Mouse (Mus musculus): Measurements from ENCODE around the gene Stpg4. TPM values are rescaled to one million over a fixed set of nuclear protein-coding genes. Genes with fewer than 3 reads are reported as not detected.

Stpg4 gene
- polyA plus RNA-seq, 3 experiments from 2014 or later, result 0.43 TPM; not detected in 2

DNA sequence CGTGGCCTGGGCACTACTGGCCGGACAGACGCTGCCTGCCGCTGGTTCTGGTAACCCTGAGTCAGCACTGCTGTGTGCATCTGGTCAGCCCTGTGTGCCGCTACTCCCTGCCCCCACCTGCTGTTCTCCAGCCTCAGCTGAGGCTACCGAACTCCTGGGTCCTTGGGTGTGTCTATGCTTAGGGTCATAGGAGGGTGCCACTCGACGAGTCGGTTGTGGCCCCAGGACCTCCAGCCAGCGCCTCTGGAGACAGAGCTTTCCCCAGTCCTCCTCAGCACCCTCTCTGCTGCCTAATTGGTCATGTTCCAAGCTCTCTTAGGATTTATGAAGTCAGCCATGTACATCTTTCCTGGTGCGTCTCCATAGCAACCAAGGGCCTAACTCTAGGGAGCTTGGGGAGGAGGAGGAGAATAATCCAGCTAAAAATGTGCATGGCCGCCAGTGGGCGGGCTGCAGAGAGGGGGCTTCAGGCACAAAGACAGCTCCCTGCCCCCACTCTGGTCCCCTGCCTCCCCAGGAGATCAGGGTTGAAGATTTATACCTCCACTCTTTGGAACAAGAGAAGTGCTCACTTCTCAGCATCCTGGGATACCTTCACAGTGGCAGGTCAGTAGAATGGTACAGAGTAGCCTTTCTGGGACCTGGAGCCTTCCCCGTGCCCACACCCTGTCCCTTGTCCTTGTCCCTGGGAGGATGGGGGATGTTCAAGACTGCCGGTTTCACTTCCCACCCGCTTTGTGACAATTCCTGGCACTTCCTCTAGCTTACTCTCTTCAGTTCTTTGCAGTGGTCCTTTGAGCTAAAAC, 49.0 kb downstream of the Stpg4 start:
- ATAC-seq, result no peak

DNA sequence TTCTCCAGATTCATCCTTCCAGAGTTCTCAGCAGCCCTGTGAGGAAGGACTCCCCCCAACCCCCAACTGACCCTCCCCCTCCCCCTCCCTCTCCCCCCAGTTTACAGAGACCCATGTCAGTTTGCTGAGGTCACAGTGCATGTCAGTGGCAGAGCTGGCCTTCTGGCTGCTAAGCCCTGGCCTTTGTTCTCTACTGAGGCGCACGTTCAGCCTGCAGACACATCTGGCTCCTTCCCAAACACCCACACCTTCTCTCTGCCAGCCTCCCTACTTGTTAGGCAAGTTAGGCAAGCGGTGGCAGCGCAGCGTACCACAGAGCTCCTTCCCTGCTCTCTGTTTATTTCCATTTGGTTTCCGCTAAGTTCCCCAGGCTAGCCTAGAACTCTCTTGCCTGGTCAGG, 50.0 kb downstream of the Stpg4 start:
- peak; percentile 19 for ATAC-seq

DNA sequence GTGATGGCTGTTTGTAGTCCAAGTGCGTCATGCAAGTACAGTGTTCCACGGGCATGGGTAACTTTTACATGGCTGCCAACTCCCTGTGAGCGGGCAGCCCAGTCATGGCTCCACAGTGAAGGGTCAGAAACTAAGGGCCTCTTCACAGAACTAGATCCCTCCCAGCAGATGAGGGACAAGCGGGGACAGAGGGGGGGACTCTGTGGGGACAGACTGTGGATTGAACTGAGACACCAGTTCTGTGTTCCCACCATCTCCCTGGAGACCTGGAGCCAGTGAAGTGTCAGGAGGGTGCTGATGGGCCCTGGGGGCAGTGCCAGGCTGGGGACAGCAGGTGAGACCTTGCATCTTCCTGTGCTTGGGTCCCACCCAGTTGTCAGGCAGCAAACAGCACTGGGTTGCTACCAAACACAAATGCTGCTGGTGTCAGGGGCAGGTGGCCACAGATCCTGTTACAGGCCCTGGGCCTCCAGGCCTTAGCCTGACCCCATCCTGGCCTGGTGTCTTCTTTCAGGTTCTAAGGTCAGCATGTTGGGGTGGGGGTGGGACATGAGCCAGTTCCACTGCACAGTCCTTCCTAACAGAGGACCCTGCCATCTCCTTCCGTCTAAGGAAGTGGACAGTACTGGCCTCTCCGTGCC, 50.6 kb downstream of the Stpg4 start:
- ATAC-seq, result no peak

DNA sequence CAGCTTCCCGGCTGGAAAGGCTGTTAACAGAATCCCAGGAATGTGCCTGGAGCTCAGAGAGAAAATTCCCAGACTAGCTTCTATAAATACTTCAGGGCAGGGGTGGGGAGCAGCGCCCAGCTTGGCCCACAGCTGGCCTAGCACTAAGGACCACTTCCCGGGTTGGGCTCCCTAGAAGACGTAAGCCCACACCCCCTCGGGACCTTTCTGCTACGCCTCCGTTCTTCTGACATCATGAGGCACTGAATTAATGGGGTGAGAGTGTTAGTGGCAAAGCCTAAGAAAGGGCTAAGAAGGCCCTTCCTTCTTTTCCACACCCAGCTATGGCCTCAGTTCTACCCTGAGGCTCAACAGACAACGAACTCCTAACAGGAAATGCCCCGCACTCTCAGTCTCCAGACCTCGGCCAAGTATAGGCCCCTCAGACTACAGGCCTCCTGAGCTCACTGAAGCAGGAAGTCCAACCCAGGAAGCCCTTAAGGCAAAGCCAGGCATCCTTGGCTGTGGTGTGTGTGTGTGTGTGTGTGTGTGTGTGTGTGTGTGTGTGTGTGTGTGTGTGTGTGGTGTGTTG, 51.5 kb downstream of the Stpg4 start:
- peak; percentile 36 for ATAC-seq

DNA sequence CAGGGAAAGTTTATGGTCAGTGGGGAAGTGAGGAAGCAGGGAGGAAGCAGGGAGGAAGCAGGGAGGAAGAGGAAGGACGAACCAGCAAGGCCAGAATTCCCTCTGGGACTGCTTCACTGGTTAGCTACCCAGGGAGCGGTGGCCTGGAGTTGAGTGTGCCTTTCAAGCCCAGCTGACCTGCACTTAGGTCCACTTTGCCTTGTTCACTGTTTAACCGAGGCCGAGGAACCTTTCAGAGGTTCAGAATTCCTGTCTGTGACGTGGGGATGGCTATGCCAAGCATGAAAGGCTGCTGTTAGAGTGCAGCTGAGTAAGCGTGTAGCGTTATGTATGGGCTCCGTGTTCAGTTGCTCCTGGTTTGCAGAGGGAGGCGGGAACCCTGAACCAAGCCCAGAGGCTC, 54.2 kb downstream of the Stpg4 start:
- no peak for ATAC-seq

DNA sequence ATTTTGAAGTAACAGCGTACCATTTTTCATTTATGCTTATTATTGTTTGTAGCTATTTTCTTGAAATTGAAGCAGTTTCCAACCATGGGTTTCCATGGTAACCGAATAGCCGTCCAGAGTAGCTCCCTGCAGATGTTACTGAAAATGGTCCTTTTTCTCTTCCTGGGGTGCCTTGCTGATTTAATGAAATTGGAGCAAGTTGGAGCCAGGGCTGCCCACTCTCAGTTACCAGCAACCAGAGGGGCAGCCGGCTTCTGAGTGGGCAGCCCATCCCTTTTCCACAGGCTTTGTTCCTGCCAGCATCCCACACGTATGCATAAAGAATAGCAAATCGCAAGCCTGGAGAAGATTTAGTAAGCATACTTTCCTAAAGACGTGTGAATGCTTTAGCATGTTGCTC, 55.4 kb downstream of the Stpg4 start:
- ATAC-seq, result no peak

DNA sequence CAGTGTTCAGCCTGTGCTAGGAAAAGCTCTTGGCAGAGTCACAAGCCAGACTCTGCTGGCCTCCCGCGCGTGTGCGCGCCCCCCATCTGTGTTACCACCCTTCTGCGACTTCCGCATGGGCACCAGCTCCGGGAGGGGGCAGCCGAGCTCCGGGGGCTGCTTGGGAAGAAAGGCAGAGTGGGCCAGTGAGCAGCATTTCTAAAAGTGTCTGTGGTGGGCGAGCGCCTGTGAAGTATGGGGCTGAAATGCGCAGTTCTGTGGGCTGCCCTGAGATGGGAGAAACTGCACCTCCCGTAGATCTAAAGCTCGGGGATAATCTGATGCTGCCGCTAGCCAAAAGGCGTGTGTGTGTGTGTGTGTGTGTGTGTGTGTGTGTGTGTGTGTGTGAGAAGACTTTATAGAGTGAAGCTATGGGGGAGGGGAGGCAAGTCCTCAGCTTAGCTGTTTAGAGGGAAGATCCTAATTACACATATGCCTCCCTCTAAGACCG, 58.2 kb downstream of the Stpg4 start:
- no peak for ATAC-seq

DNA sequence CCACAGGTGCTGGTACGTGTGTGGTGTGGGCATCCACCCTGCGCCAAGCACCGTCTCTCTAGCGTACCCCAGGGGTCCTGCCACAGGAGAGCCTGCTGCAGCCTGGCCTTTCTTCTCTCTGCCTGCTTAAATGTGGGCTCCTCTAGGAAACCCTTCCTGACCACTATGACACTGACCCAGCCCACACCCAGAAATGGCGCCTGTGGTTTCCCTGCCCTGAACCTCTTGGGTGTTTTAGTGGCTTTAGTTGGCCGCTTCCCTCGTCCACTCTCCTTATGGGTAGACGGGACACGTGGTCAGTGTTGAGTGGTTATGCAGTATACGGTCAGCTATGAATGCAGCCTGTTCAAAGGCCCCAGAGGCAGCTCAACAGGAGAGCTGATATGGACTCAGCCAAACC, 59.1 kb downstream of the Stpg4 start:
- no peak for ATAC-seq

DNA sequence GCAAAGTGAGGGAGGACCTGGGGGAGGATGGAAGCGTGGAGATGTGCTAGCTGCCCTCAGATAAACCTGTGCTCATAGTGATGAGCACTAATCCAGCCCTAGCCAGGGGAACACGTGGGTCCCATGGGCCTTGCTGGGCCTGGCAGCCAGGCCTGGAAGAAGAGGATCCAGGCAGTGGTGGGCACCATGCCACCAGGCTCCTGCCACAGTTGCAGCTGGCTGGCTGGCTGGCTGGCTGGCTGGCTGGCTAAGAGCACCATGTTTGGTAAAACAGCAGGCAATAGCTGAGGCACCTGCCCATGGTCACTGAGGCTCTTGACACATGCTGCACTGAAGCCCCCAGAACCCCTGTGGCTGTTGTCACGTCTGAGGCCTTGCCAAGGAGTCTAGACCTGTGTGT, 59.9 kb downstream of the Stpg4 start:
- no peak for ATAC-seq

DNA sequence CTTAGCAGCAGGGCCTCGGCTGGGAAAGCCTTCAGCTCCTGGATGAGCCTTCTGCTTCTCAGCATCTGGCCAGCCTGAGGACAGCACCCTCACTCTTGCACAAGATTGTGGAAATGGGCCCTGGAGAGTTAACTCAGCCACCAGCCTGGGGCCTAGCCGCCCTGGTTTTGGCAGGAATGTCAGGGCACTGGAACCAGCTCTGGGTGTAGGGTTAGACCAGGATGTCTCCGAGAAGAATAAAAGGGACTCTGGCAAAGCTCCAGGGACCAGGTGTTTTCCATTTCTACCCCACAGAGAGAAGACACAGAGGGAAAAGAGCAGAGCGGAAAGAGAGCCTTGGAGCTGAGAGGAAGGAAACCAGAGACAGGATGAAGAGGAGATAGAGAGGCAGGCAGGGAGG, 60.3 kb downstream of the Stpg4 start:
- ATAC-seq, result no peak

DNA sequence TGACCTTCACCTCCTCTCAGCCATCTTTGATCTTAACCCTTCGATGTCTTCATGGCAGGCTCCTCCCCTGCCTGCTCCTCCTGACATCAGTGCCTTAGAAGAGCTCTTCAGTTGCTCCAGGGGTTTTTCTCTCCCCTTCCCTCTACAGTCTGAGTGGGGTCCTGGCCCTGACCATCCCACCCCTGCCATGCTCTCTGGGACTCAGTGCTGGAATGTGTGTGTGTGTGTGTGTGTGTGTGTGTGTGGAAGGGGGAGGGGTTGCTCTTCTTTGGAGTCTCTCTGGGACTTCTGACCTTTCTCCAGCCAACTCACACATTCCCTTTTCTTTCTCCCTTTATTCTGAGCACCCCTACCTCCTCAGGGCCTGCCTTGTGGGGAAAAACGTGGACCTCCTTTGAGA, 61.0 kb downstream of the Stpg4 start:
- no peak for ATAC-seq

DNA sequence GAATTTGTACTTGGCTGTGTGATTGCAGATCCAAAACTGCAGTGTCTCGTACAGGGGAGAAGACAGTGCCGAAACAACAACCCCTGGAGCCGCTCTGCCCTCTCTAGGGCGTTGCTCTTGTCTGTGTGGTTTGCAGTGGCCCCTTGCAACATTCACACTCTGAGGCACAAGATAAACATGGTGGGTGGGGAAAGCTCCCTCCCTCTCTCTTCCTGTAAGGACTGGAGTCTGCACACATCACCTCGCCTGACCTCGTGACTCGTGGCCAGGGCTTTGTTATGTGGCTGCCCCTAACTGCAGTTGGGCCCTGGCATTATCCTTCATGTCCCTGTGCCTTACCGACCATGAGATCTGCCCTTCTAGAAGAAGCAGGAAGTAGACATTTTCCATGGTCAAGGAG, 62.3 kb downstream of the Stpg4 start:
- ATAC-seq, result peak; percentile 54

DNA sequence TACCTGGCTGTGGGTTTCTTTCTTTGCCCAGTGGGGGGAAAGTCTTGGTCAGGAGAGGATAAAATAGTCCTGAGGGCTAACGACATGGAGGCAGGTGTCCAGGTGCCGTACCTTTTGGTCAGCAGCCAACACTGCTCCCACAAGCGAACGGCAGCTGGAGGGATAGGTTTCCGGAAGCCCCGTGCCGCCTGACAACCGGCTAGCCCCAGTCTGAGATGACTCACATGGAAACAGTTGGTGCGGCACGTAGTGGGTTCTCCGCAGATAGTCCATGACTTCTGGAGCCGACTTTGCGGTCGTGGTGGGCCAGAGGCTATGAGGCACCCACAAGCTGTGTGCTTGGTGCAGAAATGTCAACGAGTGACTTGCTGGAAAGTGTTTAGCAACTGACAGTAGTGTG, 63.4 kb downstream of the Stpg4 start:
- ATAC-seq, result no peak

DNA sequence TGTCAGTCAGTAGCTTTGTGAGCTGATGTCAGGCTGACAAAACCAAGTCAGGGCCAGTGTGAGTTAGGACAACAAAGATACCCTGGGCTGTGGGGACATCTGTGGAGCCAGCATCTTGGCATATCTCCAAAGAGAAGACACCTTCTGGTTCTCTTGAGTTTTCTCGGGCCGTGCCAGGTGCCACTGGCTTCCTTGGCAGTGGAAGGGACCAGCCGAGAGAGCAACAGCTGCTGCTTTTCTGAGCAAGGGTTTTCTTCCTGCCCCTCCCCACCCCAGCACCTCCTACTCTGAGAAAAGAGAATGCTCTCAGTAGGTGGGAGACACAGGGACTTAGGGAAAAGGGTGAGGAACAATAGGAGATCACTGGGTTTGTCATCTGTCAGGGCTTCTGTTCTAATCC, 66.4 kb downstream of the Stpg4 start:
- no peak for ATAC-seq

DNA sequence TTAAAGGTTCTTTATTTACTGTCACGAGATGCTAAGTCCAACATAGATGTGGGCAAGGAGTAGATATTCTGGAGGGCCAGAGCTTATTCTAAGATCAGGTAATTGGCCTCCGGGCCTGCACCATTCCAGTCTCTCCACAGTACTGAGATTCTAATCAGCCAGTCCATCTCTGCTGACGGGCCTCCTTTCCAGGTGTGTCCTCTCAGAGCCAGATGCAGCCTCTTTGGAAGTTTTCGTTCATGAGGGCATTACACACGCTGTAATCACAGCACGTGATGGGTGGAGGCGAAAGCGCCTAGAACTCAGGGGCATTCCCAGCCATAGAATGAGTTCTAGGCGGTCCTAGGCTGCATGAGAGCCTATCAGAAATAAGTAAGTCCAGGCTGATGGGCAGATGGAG, 70.0 kb downstream of the Stpg4 start:
- no peak for ATAC-seq

DNA sequence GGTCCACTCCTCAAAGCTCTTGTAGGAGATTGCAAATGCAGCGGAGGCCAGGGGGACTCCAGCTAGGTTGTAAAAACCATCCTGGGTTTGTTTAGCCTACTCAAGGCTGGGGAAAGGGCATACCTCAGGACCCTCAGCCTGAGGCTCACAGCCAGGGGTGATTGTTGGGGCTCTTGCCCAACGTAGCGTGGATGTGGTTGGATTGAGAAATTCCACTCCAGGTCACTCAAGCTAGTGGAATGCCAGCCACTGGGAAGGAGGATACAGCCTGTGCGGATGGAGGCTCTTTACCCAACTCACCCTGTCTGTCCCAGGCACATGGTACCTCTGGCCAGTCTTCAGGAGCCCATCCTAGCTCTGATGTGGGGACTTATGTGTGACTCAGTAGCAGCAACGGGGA, 71.3 kb downstream of the Stpg4 start:
- no peak for ATAC-seq

DNA sequence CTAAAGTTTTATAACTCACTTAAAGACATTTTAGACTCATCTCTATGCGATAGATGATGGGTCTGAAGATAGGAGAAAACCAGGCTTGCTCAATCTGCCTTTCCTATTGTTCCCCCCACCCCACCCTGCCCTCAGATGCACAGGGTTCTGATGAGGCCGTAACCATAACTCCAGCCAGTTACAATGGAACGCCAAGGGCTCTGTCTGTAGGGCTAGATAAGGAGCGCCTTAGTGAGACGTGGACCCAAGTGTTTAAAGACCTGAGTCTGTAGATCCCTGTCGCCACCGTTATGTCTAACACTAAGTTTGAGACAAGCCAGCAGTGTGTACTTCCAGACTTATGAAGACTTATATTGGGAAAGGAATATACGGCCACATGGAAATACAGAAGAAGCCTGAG, 72.1 kb downstream of the Stpg4 start:
- ATAC-seq, result no peak

DNA sequence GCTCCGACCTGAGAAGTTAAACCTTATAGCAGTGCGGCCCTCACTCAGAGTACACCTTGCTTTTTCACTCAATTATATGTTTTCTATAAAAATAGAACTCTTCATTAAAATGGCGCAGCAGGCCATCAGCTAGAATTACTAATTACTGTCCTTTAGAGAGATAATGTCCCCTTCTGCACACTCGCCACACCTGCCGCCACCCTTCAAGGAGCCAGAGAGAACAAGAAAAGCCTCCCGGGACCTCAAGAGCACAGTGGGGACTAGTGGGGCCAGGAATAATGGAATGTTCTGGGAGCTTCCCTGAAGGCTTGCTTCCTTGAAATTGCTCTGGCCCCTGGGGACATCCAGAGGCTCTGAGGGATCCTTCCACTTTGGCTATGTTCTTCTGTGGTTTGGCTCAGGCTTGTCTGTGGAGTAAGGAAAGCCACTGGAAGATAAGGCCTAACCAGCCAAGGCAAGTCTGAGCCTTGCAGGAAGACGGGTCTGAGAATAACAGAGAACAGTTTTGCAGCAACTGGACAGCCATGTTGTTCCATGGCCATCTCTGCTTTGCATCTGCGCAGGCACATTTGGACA, 73.7 kb downstream of the Stpg4 start:
- no peak for ATAC-seq

DNA sequence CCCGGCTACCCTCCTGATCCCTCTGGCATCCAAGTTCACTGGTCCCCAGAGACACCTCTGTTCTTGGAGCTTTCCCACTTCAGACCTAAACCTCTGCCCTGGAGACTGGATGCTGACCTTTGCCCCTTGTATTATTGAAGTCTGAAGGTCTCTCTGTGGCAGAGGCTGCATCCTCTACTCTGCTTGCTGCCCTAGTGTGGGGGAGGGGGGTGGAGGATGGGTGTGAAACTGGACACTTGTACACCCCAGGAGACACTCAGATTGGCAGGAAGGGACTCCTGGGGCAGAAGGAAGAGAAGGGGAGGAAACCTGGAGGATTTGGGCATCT, 74.7 kb downstream of the Stpg4 start:
- ATAC-seq, result no peak

DNA sequence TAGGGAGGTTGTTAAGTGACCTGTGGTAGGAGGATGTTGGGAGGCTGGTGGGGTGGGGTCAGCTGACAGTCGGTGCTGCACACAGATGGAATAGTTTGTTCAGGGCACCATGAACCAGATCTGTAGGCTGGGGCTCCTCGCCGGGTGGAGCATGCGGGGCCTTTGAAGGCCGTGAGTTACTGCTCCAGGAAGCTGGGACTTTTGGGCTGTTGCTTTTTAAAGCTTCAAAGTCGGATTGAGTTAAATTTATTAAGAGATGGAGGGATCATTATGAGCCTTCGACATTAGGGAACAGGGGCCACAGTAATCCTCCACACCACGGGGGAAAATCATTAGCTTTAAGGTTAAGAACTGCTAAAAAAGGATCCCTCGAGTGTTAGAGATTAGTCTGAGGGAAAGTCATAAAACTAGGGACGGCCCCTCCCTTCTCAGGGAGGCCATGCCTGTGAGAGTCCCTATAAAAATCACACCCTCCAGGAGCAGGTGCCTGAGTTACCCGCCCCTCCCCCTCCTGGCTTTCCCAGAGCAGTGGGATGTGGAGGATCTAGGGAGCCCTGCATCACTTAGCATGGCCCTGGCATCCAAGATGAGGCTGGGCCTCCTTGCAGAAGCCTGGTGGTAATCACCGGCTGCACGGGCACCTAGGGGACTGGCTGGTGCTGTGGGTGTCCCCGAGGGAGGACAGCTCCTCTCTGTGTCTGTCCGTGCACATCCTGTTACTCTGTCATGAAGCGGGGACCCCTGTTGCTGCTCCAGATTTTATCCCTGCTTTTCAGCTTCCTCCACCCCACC, 75.2 kb downstream of the Stpg4 start:
- no peak for ATAC-seq

DNA sequence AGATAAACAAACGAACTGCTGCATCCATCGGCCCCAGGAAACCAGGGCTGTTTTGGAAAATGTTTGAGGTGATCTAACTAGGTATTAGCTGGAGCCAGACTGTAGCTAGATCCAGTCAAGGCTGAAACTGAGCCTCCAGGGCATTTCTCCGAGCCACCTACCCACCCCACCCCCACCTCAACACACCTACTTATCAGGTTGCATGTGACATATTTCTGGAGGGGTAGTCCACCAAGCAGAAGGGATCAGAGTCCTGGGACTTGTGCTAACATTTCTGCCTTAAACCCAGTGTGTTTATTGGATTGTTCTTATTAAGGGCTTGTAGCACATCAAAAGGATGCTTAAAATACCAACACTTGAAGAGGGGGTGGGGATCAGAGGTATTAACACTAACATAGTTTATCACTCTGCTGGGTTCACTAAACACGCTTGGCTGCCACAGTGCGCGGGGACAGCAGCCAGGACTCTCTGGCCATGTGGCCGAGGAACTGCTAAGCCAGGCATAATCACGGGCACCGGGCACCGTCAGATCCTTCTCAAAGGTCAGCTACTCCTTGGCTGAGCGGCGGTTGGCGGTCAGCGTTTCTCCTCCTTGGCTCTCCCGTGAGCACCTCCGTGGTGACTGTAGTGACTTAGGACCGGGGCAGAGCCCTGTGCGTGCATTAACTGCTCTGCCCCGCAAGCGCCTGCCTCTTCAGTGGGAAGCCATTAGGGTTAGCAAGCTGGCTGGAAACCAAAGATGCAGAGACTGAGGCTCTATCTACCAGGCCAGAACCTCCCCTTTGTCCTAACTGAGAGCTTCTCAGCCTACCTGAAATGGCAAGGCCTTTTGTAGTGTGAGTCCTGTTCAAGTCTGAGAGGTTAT, 76.1 kb downstream of the Stpg4 start:
- ATAC-seq, result no peak
